ENCODE assay signal across 8 mouse cellular contexts in genomic region chr11:20631026-20631940, GRCm38 (mm10).
DNase-seq lines count a peak whose midpoint lies in the region; ATAC-seq and TF ChIP-seq lines count a peak whose summit lies in the region.

No protein-coding gene starts in this region.

- peak; percentile 78 for ATAC-seq in megakaryocyte, adult 5-6 weeks (ENCODE audit: poor library complexity, severe bottlenecking)

- peak overlapping the region; percentile 48 for H3K4me3 ChIP-seq in cortical plate, adult 2 months (ENCODE audit: insufficient read depth, low read length)

- peak overlapping the region; percentile 39 for H3K27ac ChIP-seq in cortical plate, adult 2 months (ENCODE audit: insufficient read depth, low read length)

- no peak for TF ChIP-seq CTCF in cortical plate, adult 2 months (IDR thresholded peaks at IDR 0.05; ENCODE audit: extremely low read depth, insufficient read depth, low read length)

- peak; percentile 96 for DNase-seq in adrenal gland, adult 18-20 months (ENCODE audit: low spot score in 2 of 2)
- DNase-seq in gastrocnemius, adult 8-10 months (ENCODE audit: low spot score in 2 of 2) = peak; percentile 97
- DNase-seq in hindlimb bud, embryonic 11.5 days (ENCODE audit: extremely low spot score, low read depth, low spot score) = peak; percentile 80
- DNase-seq in left cerebral cortex, adult 8-10 months (ENCODE audit: low spot score in 2 of 2) = peak; percentile 87 to 96
- peak; percentile 94 for DNase-seq in right cerebral cortex, postnatal 25 days
- peak; percentile 97 to 98 for DNase-seq in urinary bladder, postnatal 36 days (ENCODE audit: low spot score in 2 of 2)

- peaks cover 3% of the 10 kb centered on the region; the same call in 1 of the 2 replicates for H3K4me1 ChIP-seq in cortical plate, adult 2 months (ENCODE audit: control insufficient read depth, insufficient read depth, low read length)

- TF ChIP-seq POLR2A in cortical plate, adult 2 months (IDR thresholded peaks at IDR 0.05; ENCODE audit: extremely low read depth, insufficient read depth, low read length) = peak; percentile 65

Comparison
In these comparisons a context has a peak if more than half of its experiments do, and no peak if none do; other contexts are left out.
1. Peak in every context shown above with its lines: DNase-seq, ATAC-seq, H3K4me3 ChIP-seq and H3K27ac ChIP-seq.